Mouse (Mus musculus) kidney, postnatal 4 days (tissue): Measurements from ENCODE around the gene Gm20431.

Experiments used
- DNase-seq, 2 experiments: peaks; one replicate each; pipeline ENCODE4 v3.0.0; 2021; ENCODE audit warnings: mixed read lengths in 2 of 2

Gene Gm20431

GRCm38 (mm10) chr2:167596726-167597491 is 64.4 kb downstream of the Gm20431 start:
- peak; percentile 40 to 51 for DNase-seq

GRCm38 (mm10) chr2:167596262-167596661 is 65.0 kb downstream of the Gm20431 start:
- DNase-seq: no peak

GRCm38 (mm10) chr2:167595761-167596171 is 65.5 kb downstream of the Gm20431 start:
- DNase-seq: peak; percentile 58 to 70

GRCm38 (mm10) chr2:167594444-167594934 is 66.8 kb downstream of the Gm20431 start:
- DNase-seq: peak; percentile 86 to 90

GRCm38 (mm10) chr2:167593551-167594250 is 67.6 kb downstream of the Gm20431 start:
- no peak for DNase-seq

GRCm38 (mm10) chr2:167588774-167589577 is 72.3 kb downstream of the Gm20431 start:
- peak; percentile 53 to 69 for DNase-seq

- peak; percentile 48 to 55 for DNase-seq
Measured at GRCm38 (mm10) chr2:167586976-167587375, 74.3 kb downstream of the Gm20431 start.

- peak; percentile 65 to 79 for DNase-seq
Measured at GRCm38 (mm10) chr2:167586041-167586440, 75.3 kb downstream of the Gm20431 start.

- DNase-seq: no peak
Measured at GRCm38 (mm10) chr2:167585273-167585672, 76.0 kb downstream of the Gm20431 start.

GRCm38 (mm10) chr2:167583161-167583952 is 77.9 kb downstream of the Gm20431 start:
- DNase-seq: peak; percentile 55 to 73

GRCm38 (mm10) chr2:167578521-167578920 is 82.8 kb downstream of the Gm20431 start:
- DNase-seq: no peak

- DNase-seq: no peak
Measured at GRCm38 (mm10) chr2:167577186-167577785, 84.0 kb downstream of the Gm20431 start.

- DNase-seq: no peak
Measured at GRCm38 (mm10) chr2:167576121-167576620, 85.1 kb downstream of the Gm20431 start.

- no peak for DNase-seq
Measured at GRCm38 (mm10) chr2:167575581-167575980, 85.7 kb downstream of the Gm20431 start.

GRCm38 (mm10) chr2:167574814-167575213 is 86.5 kb downstream of the Gm20431 start:
- no peak for DNase-seq

- DNase-seq: no peak
Measured at GRCm38 (mm10) chr2:167571442-167572220, 89.7 kb downstream of the Gm20431 start.

GRCm38 (mm10) chr2:167570815-167571214 is 90.5 kb downstream of the Gm20431 start:
- no peak for DNase-seq

GRCm38 (mm10) chr2:167569934-167570651 is 91.2 kb downstream of the Gm20431 start:
- DNase-seq: peak; percentile 44 to 60

- DNase-seq: no peak
Measured at GRCm38 (mm10) chr2:167568112-167568511, 93.2 kb downstream of the Gm20431 start.

GRCm38 (mm10) chr2:167565682-167566081 is 95.6 kb downstream of the Gm20431 start:
- DNase-seq: peak; percentile 77 to 86
